Mouse (Mus musculus): Measurements from ENCODE around the gene Ndufa8. TPM values are rescaled to one million over a fixed set of nuclear protein-coding genes. Genes with fewer than 3 reads are reported as not detected.

The Ndufa8 gene
- polyA plus RNA-seq, 1 experiment from 2014 or later: 361 TPM

GRCm38 (mm10) chr2:36090853-36091741, 41.9 kb upstream of the Ndufa8 start:
- no peak overlapping the region for H3K9ac ChIP-seq (ENCODE audit: low read depth, low read length)
- no peak overlapping the region for H3K27ac ChIP-seq (ENCODE audit: low read depth, low read length)
- 3% methylated on average over 70 of the region's 70 CpGs for WGBS
- peaks cover 72% of the 10 kb centered on the region for H3K27me3 ChIP-seq (replicated peaks; ENCODE audit: control insufficient read depth, insufficient read depth, low read length)
- H3K36me3 ChIP-seq (ENCODE audit: control insufficient read depth, insufficient read depth): no peaks in the 10 kb centered on the region
- H3K4me3 ChIP-seq (ENCODE audit: low read depth, low read length): peak overlapping the region; percentile 49
- ATAC-seq: peak; percentile 47
- no peak for TF ChIP-seq CTCF (IDR thresholded peaks at IDR 0.05; ENCODE audit: low read depth)
- H3K9me3 ChIP-seq (ENCODE audit: control insufficient read depth): no peaks in the 10 kb centered on the region
- H3K4me2 ChIP-seq (replicated peaks; ENCODE audit: low read depth): peak overlapping the region; percentile 85
- 0 out of 2 replicates have a peak, but pooled peaks cover 5% of the 10 kb centered on the region for H3K4me1 ChIP-seq (replicated peaks; ENCODE audit: control insufficient read depth, insufficient read depth, low read length)

GRCm38 (mm10) chr2:36089190-36089589, 40.0 kb upstream of the Ndufa8 start:
- Histone ChIP-seq H3K4me3 (ENCODE audit: low read depth, low read length) (no peak overlapping the region), H3K27ac (ENCODE audit: low read depth, low read length) (no peak overlapping the region), H3K4me2 (replicated peaks; ENCODE audit: low read depth) (no peak overlapping the region), H3K9ac (ENCODE audit: low read depth, low read length) (no peak overlapping the region), H3K27me3 (replicated peaks; ENCODE audit: control insufficient read depth, insufficient read depth, low read length) (peaks cover 53% of the 10 kb centered on the region), H3K36me3 (ENCODE audit: control insufficient read depth, insufficient read depth) (no peaks in the 10 kb centered on the region), H3K9me3 (ENCODE audit: control insufficient read depth) (no peaks in the 10 kb centered on the region), H3K4me1 (replicated peaks; ENCODE audit: control insufficient read depth, insufficient read depth, low read length) (0 out of 2 replicates have a peak, but pooled peaks cover 5% of the 10 kb centered on the region)
- TF ChIP-seq CTCF (IDR thresholded peaks at IDR 0.05; ENCODE audit: low read depth): no peak
- ATAC-seq: no peak
- 64% methylated on average over 3 of the region's 3 CpGs for WGBS

GRCm38 (mm10) chr2:36085041-36085440, 35.8 kb upstream of the Ndufa8 start:
- H3K4me2 ChIP-seq (replicated peaks; ENCODE audit: low read depth): no peak overlapping the region
- no peak for ATAC-seq
- TF ChIP-seq CTCF (IDR thresholded peaks at IDR 0.05; ENCODE audit: low read depth): no peak
- H3K9ac ChIP-seq (ENCODE audit: low read depth, low read length): no peak overlapping the region
- no peaks in the 10 kb centered on the region for H3K36me3 ChIP-seq (ENCODE audit: control insufficient read depth, insufficient read depth)
- no peak overlapping the region for H3K27ac ChIP-seq (ENCODE audit: low read depth, low read length)
- peaks cover 12% of the 10 kb centered on the region; the same call in 1 of the 2 replicates for H3K27me3 ChIP-seq (replicated peaks; ENCODE audit: control insufficient read depth, insufficient read depth, low read length)
- H3K9me3 ChIP-seq (ENCODE audit: control insufficient read depth): no peaks in the 10 kb centered on the region
- no peaks in the 10 kb centered on the region for H3K4me1 ChIP-seq (replicated peaks; ENCODE audit: control insufficient read depth, insufficient read depth, low read length)
- WGBS: 100% methylated on average over 1 of the region's 1 CpGs
- no peak overlapping the region for H3K4me3 ChIP-seq (ENCODE audit: low read depth, low read length)

- ATAC-seq: no peak
- TF ChIP-seq CTCF (IDR thresholded peaks at IDR 0.05; ENCODE audit: low read depth): no peak
Measured at GRCm38 (mm10) chr2:36082802-36083580, 33.8 kb upstream of the Ndufa8 start.

GRCm38 (mm10) chr2:36081446-36081845, 32.2 kb upstream of the Ndufa8 start:
- H3K36me3 ChIP-seq (ENCODE audit: control insufficient read depth, insufficient read depth): no peaks in the 10 kb centered on the region
- H3K9me3 ChIP-seq (ENCODE audit: control insufficient read depth): no peaks in the 10 kb centered on the region
- no peak overlapping the region for H3K4me2 ChIP-seq (replicated peaks; ENCODE audit: low read depth)
- no peak overlapping the region for H3K4me3 ChIP-seq (ENCODE audit: low read depth, low read length)
- TF ChIP-seq CTCF (IDR thresholded peaks at IDR 0.05; ENCODE audit: low read depth): no peak
- no peaks in the 10 kb centered on the region for H3K4me1 ChIP-seq (replicated peaks; ENCODE audit: control insufficient read depth, insufficient read depth, low read length)
- no peak overlapping the region for H3K9ac ChIP-seq (ENCODE audit: low read depth, low read length)
- no peak overlapping the region for H3K27ac ChIP-seq (ENCODE audit: low read depth, low read length)
- ATAC-seq: no peak
- 16% methylated on average over 9 of the region's 9 CpGs for WGBS
- peaks cover 6% of the 10 kb centered on the region; the same call in 1 of the 2 replicates for H3K27me3 ChIP-seq (replicated peaks; ENCODE audit: control insufficient read depth, insufficient read depth, low read length)

More at GRCm38 (mm10) chr2:36082802-36083580, 33.8 kb upstream of the Ndufa8 start:
- Histone ChIP-seq H3K4me3 (ENCODE audit: low read depth, low read length) (no peak overlapping the region), H3K27me3 (replicated peaks; ENCODE audit: control insufficient read depth, insufficient read depth, low read length) (0 out of 2 replicates have a peak, but pooled peaks cover 3% of the 10 kb centered on the region), H3K36me3 (ENCODE audit: control insufficient read depth, insufficient read depth) (no peaks in the 10 kb centered on the region), H3K27ac (ENCODE audit: low read depth, low read length) (no peak overlapping the region), H3K9ac (ENCODE audit: low read depth, low read length) (no peak overlapping the region), H3K4me1 (replicated peaks; ENCODE audit: control insufficient read depth, insufficient read depth, low read length) (no peaks in the 10 kb centered on the region), H3K9me3 (ENCODE audit: control insufficient read depth) (no peaks in the 10 kb centered on the region), H3K4me2 (replicated peaks; ENCODE audit: low read depth) (no peak overlapping the region)
- WGBS: 80% methylated on average over 9 of the region's 9 CpGs

GRCm38 (mm10) chr2:36077160-36077761, 28.1 kb upstream of the Ndufa8 start:
- no peak overlapping the region for H3K4me2 ChIP-seq (replicated peaks; ENCODE audit: low read depth)
- TF ChIP-seq CTCF (IDR thresholded peaks at IDR 0.05; ENCODE audit: low read depth): no peak
- no peak overlapping the region for H3K9ac ChIP-seq (ENCODE audit: low read depth, low read length)
- WGBS: 18% methylated on average over 11 of the region's 11 CpGs
- no peak for ATAC-seq
- H3K36me3 ChIP-seq (ENCODE audit: control insufficient read depth, insufficient read depth): no peaks in the 10 kb centered on the region
- peaks cover 4% of the 10 kb centered on the region; the same call in 1 of the 2 replicates for H3K27me3 ChIP-seq (replicated peaks; ENCODE audit: control insufficient read depth, insufficient read depth, low read length)
- H3K9me3 ChIP-seq (ENCODE audit: control insufficient read depth): no peaks in the 10 kb centered on the region
- no peaks in the 10 kb centered on the region for H3K4me1 ChIP-seq (replicated peaks; ENCODE audit: control insufficient read depth, insufficient read depth, low read length)
- no peak overlapping the region for H3K4me3 ChIP-seq (ENCODE audit: low read depth, low read length)
- no peak overlapping the region for H3K27ac ChIP-seq (ENCODE audit: low read depth, low read length)
